Mouse (Mus musculus): ENCODE measurements around the gene Sri. TPM values are rescaled to one million over a fixed set of nuclear protein-coding genes. Genes with fewer than 3 reads are reported as not detected.
A peak's percentile ranks its signal among the peaks of the same experiment; 100 is the strongest.

Sri gene
- total and polyA plus RNA-seq, 3 experiments, result 48.1 to 98.8 (median 76.2) TPM

DNA sequence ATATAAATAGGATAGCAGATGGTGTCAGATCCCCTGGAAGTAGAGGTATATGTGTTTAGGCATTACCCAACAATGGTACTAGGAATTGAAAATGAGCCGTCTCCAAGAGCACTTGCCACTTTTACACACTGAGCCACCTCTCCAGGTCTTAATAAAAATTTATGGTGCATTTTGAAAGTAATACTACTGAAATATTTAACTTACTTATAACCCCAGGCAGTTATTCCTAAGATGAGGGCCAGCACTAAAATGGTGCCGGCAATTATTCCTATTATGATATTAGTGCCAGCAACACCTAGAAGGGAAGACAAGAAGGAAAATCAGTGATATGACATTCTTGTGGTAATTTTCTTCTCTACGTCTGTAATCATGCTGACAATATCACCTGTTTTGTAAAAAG, 65.8 kb downstream of the Sri start:
- DNase-seq, result no peak

DNA sequence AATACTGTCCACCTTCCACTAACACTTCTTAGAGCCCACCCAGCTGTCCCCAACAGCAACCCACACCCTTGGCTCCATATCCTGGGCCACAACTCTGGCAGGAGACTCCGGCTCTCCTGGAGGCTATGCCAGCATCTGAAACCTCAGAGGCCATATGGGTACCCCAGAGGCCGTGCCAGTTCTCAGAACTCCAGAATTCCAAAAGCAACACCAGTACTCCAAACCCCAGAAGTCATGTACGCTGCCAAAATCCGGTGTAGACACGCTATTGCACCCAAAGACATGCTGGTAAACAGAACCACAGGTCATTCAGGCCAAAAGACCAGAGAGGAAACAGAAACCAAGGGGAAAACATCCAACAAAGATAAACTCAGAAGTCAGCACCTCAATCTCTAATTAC, 66.4 kb downstream of the Sri start:
- peak; percentile 3 for DNase-seq

DNA sequence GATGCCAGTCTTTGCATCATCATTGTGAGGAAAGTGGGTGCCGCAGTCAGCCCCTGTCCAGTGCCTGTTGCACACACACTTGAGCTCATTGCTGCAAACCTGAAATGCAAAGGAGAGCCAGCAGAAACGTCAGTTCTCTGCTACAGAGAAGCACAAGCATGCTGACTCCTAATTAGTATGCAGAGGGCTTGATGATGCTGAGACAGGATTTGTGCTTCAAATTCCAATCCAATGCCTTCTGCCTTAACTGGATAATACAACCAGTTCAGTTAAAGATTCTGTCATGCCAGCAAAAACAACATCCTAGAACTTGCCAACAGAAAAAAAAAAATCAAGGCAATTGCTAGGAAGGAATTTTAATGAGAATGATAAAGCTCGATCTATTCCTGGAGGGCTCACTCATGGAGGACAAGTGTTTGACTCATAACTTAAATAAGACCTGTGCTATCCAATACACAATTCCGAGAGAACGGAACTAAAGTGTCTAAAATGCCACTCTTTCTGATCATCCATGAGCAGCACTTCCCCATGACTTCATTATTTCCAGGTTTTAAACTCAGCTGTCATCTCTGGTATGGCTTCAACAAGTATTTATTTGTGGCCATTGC, 70.8 kb downstream of the Sri start:
- no peak for DNase-seq

Other genes starting within 250 kb of the Sri start
- gene Steap4, start 85.6 kb upstream of the Sri start, total RNA-seq (2021), result 10 to 100 TPM; 31.1 to 71.1 TPM
- gene Steap4, start 85.6 kb upstream of the Sri start, polyA plus RNA-seq (2012; rRNA removed), result 7.6 and 10.6 TPM in 2 replicates

All from adrenal gland, adult 2 months (tissue).